Mouse (Mus musculus) B cell, adult 2 months (primary cell): Measurements from ENCODE around the gene Gtf2i.
"Not testable (repeated sequence)": the region's sequence is repeated elsewhere in the genome, so short reads cannot be mapped to it uniquely, and the experiment has no call there.

Source experiments
- DNase-seq, 2 experiments: peaks; one replicate each; pipeline ENCODE4 v3.0.0; 2022

Gene Gtf2i

GRCm38 (mm10) chr5:134314688-134315622 is at the start of gene Gtf2i:
Gtf2i (minus strand) TSS chr5:134314760.
- peak; percentile 90 for DNase-seq

DNA sequence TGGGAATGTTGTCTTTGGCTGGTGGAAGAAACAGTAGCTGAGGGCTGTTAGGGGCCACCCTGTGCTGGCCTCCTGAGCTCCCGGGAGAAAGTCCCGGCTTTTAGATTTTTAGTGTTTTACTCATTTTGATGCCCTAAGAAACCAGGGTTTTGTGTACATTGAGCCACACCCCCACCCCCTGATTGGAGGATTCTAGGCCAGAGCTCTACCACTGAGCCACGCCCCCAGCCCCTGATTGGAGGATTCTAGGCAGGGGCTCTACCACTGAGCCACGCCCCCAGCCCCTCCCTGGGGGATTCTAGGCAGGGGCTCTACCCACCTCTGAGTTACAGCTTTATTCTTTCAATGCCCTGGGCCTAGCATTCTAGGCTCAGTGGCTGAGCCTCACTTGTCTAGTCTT is 44.5 kb upstream of the Gtf2i start:
- DNase-seq, result no peak

DNA sequence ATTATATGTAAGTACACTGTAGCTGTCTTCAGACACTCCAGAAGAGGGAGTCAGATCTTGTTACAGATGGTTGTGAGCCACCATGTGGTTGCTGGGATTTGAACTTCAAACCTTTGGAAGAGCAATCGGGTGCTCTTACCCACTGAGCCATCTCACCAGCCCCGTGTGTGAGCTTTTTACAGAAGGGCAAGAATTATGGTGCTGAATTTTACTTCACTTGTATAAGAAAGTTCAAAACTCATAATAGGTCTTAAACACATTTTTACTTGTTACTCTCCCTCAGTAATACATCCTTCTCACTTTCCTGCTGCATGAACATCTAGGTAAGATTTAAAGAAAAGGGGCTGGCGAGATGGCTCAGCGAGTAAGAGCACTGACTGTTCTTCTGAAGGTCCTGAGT is 40.8 kb upstream of the Gtf2i start:
- not testable (repeated sequence) for DNase-seq

GRCm38 (mm10) chr5:134353117-134353516 is 38.6 kb upstream of the Gtf2i start:
- no peak for DNase-seq

- DNase-seq, result no peak
Observed at GRCm38 (mm10) chr5:134352527-134353001, 38.0 kb upstream of the Gtf2i start.

DNA sequence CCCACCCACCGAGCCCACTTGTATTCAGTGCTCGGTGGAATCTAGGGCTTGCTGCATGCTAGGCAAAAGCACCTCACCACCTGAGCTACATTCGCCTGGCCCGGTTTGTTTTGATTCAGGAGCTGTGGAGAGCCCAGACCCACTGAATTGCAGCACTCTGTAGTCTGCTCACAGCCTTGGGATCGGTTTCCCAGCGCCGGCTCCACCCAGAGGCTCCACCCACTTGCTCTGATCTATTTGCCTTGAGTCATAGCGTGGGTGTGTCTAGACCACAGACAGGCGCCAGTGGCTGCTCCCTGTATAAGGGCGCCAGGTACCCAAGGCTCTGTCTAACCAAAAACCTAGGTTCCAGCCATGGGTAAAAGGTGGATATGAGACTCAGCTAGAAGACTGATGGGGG is 36.1 kb upstream of the Gtf2i start:
- DNase-seq, result peak; percentile 37 to 38

DNA sequence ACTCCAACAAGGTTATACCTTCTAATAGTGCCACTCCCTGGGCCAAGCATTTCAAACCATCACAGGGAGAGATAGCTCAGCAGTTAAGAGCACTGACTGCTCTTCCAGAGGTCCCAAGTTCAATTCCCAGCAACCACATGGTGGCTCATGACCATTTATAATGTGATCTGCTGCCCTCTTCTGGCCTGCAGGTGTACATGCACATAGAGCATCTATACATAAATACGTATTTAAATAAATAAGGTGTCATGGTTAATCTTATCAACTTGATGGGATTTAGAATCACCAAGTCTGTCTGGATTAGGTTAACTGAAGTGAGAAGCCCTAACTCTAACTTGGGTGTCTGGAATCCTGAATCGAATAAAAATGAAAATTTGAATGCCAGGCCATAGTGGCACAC is 32.5 kb upstream of the Gtf2i start:
- peak; percentile 54 to 56 for DNase-seq

DNA sequence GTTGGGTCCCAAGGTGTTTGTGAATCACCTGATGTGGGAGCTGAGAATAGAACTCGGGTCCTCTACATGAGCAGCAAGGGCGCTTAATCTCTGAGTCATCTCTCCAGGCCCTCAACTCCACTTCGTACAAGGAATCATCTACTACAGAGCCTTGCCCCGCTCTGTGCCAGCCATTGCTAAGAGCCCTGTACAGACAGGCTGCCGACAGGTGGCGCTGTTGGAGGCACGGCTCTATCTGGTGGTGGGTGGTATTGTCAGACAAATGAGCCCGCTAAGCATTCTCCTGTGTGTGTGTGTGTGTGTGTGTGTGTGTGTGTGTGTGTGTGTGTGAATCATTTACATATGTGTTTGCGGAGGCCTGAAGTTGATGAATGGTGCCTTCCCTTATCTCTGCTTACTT is 30.9 kb upstream of the Gtf2i start:
- peak; percentile 44 to 48 for DNase-seq

DNA sequence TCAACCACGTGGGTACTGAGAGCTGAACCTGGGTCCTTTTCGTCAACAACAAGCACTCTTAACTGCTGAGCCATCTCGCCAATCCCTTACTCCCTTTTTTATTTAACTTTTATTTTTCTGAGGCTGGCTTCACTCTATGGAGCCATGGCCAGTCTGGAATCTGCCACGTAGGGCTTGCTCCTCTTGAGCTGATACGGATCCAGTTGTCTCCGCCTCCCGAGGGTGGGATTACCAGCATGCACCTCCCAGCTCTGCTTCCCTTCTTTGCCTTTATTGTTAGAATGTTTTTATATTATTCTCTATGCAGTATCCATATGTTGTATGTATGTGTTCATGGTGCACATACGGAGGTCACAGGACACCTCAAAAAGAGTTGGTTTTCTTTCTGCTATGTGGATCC is 29.5 kb upstream of the Gtf2i start:
- no peak for DNase-seq

DNA sequence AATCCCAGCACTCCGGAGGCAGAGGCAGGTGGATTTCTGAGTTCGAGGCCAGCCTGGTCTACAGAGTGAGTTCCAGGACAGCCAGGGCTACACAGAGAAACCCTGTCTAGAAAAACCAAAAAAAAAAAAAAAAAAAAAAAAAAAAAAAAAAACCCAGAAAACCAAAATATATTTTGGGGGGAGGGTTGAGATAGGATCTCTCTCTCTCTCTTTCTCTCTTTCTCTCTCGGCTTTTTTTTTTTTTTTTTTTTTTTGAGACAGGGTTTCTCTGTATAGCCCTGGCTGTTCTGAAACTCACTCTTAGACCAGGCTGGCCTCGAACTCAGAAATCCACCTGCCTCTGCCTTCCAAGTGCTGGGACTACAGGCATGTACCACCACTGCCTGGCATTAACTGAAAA is 29.0 kb upstream of the Gtf2i start:
- DNase-seq, result not testable (repeated sequence)

GRCm38 (mm10) chr5:134342503-134343205 is 28.1 kb upstream of the Gtf2i start:
- no peak for DNase-seq

- no peak for DNase-seq
Observed at GRCm38 (mm10) chr5:134341721-134342120, 27.2 kb upstream of the Gtf2i start.

DNA sequence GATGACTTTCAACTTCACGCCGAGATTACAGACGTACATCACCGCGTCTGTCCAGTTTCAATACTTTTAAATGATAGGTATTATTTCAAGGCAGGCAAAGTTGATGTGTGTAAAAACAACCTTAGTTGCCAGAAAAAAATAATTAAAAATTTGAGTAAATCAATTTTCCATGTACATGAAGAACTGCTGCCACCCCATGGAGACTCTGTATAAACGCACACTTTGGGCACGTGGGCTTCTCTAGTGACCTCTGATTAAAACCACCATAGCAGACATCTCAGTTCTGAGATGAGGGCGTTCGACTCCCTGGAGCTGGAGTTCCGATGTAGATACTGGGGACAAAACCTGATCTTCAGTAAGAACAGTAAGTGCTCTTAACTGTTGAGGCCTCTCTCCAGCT is 26.8 kb upstream of the Gtf2i start:
- DNase-seq, result peak; percentile 20 to 26

DNA sequence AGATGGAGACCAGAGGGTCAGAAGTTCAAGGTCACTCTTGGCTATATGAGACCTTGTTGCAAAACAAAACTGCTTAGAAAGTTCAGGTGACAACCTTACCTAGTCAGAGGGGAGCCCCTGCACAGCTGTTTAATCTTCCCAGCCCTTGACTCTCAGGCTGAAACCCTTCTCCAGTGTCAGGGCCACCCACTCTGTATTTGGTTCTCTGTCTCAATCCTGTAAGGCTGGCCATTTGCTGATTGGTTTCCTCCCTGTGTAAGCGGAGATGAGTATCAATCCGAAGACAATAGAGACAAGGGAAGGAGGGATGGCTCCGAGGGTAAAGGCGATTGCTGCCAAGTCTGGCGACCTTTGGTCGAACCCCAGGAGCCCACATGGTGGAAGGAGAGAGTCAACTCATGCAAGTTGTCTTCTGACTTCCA is 25.6 kb upstream of the Gtf2i start:
- no peak for DNase-seq

DNA sequence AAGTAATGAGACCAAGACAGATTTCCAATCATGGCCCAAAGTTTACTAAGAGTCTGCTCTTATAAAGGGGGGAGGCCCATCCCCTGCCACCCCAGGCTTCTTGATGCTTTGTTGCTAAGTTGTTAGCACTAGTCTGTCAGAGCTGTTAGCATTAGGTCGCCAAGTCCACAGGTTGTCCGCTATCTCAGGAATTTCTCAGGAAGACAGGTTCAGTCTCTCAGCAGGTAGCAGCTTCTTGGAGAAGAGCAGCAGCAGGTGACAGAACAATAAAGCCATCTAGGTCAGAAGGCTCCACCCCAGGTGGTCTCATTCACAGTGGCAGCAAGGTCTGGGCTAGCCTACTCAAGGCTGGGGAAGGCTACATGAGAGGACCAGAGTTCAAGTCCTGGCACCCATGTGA is 22.5 kb upstream of the Gtf2i start:
- DNase-seq, result not testable (repeated sequence)

- no peak for DNase-seq
Observed at GRCm38 (mm10) chr5:134332743-134333142, 18.2 kb upstream of the Gtf2i start.

DNA sequence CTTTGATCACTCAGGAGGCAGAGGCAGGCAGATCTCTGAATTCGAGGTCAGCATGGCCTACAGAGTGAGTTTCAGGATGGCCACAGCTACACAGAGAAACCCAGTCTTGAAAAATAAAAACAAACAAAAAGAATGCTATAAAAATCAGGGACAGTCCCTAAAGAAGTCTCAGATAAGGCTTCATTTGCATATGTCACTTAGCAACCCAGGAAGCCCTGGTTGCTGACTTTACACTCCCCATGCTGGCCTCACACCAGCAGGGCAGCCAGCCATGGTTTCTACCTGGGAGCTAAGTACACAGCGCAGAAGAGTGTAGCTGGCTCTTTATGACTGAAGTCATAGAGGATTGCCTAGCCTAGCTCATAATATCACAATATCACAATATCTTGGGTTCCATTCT is 15.5 kb upstream of the Gtf2i start:
- DNase-seq, result peak; percentile 28 to 37

DNA sequence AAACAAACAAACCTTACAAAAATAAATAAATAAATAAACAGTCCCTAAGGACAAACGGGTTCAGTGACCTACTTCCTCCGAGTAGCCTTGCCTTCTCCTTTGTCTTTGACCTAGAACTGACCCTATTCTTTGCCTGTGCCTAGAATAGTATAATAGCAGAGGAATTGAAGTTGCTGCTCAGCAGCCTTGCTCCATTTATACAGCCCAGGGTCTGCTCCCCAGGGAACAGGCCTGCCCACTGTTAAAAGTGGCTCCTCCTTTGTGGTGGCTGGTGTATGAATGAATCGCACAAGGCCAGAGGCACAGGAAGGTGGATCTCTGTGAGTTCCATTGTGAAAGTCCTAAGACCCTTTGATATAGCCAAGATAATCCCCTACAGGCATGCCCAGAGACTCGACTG is 14.8 kb upstream of the Gtf2i start:
- DNase-seq, result no peak

GRCm38 (mm10) chr5:134328482-134329001 is 14.0 kb upstream of the Gtf2i start:
- no peak for DNase-seq

DNA sequence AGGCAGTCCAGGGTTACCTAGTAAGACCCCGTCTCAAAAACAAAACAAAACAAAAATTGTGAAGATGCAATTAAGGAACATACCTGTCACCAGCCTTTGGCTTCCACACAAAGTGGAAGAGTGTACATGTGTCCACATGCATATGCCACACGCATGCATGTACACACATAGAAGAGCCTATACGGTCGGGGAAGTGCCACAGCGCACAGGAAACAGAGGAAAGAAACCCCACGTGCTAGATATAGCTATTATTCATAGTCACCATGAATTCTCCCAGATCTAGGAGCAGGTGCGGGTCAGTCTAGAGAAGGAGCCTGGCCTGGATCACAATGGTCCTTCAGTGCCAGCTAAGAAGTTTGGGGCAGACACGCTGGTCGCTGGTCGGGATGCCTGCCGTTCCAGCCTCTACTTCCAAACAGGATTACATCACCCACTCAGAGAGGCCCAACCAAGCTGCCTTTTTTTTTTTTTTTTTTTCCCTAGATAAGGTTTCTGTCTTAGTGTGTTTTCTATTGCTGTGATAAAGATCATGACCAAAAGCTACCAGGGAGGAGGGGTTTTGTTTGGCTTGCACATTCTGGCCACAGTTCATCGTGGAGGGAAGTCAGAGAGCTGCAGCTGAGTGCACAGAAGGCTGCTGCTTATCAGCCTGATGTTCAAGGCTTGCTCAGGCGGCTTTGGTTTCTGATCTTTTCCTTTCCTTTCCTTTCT is 11.5 kb upstream of the Gtf2i start:
- no peak for DNase-seq

- no peak for DNase-seq
Observed at GRCm38 (mm10) chr5:134323869-134324268, 9.3 kb upstream of the Gtf2i start.

GRCm38 (mm10) chr5:134323311-134323710 is 8.8 kb upstream of the Gtf2i start:
- DNase-seq, result peak; percentile 31 to 39

DNA sequence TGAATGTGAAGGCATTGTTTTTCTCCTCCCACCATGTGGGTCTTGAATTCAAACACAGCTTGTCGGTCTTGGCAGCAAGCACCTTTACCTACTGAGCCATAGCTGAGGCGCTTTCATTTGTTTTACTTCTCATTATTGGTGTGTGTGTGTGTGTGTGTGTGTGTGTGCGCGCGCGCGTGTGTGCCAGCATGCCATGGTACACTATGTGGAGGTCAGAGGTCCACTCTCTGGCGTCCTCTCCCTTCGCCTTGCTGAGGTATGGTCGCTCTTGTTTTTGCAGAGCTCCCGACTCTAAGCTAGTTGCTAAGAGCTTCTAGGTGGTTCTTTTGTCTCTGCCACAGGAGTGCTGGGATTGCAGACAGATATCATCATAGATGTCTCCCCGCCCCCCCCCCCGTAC is 7.8 kb upstream of the Gtf2i start:
- no peak for DNase-seq
